Mouse (Mus musculus) midbrain, embryonic 15.5 days (tissue): ENCODE measurements at regions not wholly inside any gene's neighbourhood (a gene's known extent, or its start where the extent isn't known, plus 50 kb on each side); places are given as distances from the start of the nearest gene placed in this dataset.

ENCODE experiments used
- ATAC-seq: fragments of 200-750 bp; cut with Nextera tagmentation; replicated peaks from 2 replicates; pipeline ENCODE4 v1.8.0; 2017; ENCODE audit warnings: moderate TSS enrichment
- H3K27ac ChIP-seq: fragments of 300-500 bp; sonication (generic); 2 replicates; pipeline ENCODE4 v1.5.1; 2015; ENCODE audit warnings: mild to moderate bottlenecking, inconsistent platforms
- H3K27me3 ChIP-seq: fragments of 300-500 bp; sonication (generic); replicated peaks from 2 replicates; pipeline ENCODE4 v1.6.1; 2015; ENCODE audit warnings: inconsistent platforms
- H3K36me3 ChIP-seq: fragments of 300-500 bp; sonication (generic); replicated peaks from 2 replicates; pipeline ENCODE4 v1.6.1; 2015; ENCODE audit warnings: inconsistent platforms
- H3K4me1 ChIP-seq: fragments of 300-500 bp; sonication (generic); 2 replicates; pipeline ENCODE4 v1.6.1; 2015; ENCODE audit warnings: inconsistent platforms
- H3K4me2 ChIP-seq: fragments of 300-500 bp; sonication (generic); 2 replicates; pipeline ENCODE4 v1.6.1; 2015; ENCODE audit warnings: inconsistent platforms, mild to moderate bottlenecking, moderate library complexity
- H3K4me3 ChIP-seq: fragments of 300-500 bp; sonication (generic); 2 replicates; pipeline ENCODE4 v1.5.1; 2015; ENCODE audit warnings: mild to moderate bottlenecking, inconsistent platforms
- H3K9ac ChIP-seq: fragments of 300-500 bp; sonication (generic); 2 replicates; pipeline ENCODE4 v1.6.1; 2015; ENCODE audit warnings: mild to moderate bottlenecking, inconsistent platforms
- H3K9me3 ChIP-seq: fragments of 300-500 bp; sonication (generic); 2 replicates; pipeline ENCODE4 v1.6.1; 2016; ENCODE audit warnings: inconsistent platforms
- WGBS: fragments of 180-500 bp; shearing (Covaris S2); methylation state at CpG from one replicate; pipeline ENCODE4 v1.1.7; 2015; ENCODE audit warnings: mixed read lengths; 5-methylcytosine and 5-hydroxymethylcytosine counted together

- no peak overlapping the region for H3K4me2 ChIP-seq
- no peak overlapping the region for H3K27ac ChIP-seq
- H3K9me3 ChIP-seq, result no peaks in the 10 kb centered on the region
- no peaks in the 10 kb centered on the region for H3K27me3 ChIP-seq
- H3K9ac ChIP-seq, result no peak overlapping the region
- WGBS, result 19% methylated on average over 6 of the region's 6 CpGs
- H3K36me3 ChIP-seq, result no peaks in the 10 kb centered on the region
- ATAC-seq, result no peak
- H3K4me3 ChIP-seq, result no peak overlapping the region
- peaks cover 19% of the 10 kb centered on the region for H3K4me1 ChIP-seq
Observed at GRCm38 (mm10) chr11:82613503-82613902, 150.6 kb downstream of the Cct6b start.

GRCm38 (mm10) chr11:82612026-82612425 is 152.1 kb downstream of the Cct6b start:
- ATAC-seq, result no peak
- H3K36me3 ChIP-seq, result no peaks in the 10 kb centered on the region
- no peak overlapping the region for H3K27ac ChIP-seq
- H3K4me2 ChIP-seq, result no peak overlapping the region
- H3K27me3 ChIP-seq, result no peaks in the 10 kb centered on the region
- no peak overlapping the region for H3K9ac ChIP-seq
- no peak overlapping the region for H3K4me3 ChIP-seq
- H3K4me1 ChIP-seq, result peaks cover 8% of the 10 kb centered on the region
- no peaks in the 10 kb centered on the region for H3K9me3 ChIP-seq

DNA sequence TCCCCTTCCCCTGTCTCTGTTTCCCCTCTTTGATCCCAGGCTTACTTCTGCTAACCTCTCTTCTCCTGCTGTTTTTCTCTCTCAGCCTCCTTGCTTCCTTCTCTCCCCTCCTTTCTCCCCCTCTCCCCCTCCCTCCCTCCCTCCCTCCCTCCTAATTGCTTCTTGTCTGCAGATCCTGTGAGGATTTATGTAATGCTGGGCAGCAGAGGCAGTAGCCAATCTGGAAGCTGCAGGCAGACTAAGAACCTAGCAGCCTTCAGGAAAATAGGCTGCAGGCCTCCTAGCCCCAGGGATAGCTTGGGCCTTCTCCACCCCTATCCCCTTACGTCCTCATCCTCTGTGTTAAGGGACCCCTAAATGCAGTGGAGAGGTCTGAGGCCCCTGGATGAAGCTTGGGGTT is 155.2 kb downstream of the Cct6b start:
- no peak for ATAC-seq
- Histone ChIP-seq H3K4me1 (0 out of 2 replicates have a peak, but pooled peaks cover 2% of the 10 kb centered on the region), H3K9ac (no peak overlapping the region), H3K27me3 (no peaks in the 10 kb centered on the region), H3K4me2 (no peak overlapping the region), H3K27ac (no peak overlapping the region), H3K9me3 (no peaks in the 10 kb centered on the region), H3K4me3 (no peak overlapping the region), H3K36me3 (no peaks in the 10 kb centered on the region)
- 35% methylated on average over 1 of the region's 1 CpGs for WGBS

GRCm38 (mm10) chr11:82607661-82608060 is 156.5 kb downstream of the Cct6b start:
- Histone ChIP-seq H3K27me3 (no peaks in the 10 kb centered on the region), H3K36me3 (no peaks in the 10 kb centered on the region), H3K4me3 (no peak overlapping the region), H3K4me1 (peaks cover 10% of the 10 kb centered on the region), H3K9me3 (no peaks in the 10 kb centered on the region), H3K4me2 (no peak overlapping the region), H3K27ac (no peak overlapping the region), H3K9ac (no peak overlapping the region)
- no peak for ATAC-seq
- 80% methylated on average over 5 of the region's 5 CpGs for WGBS

DNA sequence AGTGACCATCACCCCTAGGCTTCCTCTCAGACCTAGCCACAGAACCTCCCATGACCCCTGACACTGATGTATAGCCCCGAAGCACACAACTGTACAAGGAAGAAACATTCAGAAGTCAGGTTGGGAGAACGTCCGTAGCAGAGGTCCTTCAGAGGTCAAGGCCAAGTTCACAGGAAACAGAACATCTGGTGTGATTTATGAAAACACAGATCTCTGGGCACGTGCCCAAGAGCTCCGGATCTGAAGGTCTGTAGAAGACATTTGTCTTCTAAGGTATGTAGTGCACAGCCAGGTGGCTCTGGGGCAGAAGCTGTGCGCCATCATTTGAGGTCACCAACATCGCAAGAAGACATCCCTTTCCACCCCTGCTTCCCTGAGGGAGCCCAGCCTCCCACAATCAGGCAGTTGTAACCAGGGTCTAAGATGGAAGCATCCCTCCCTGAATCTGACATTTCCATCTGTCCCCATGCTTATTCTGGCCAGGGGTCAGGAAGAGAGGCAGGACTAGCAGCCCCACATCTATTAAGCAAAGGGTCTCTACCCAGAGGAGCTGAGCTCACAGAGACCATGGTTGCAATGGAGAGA is 159.8 kb downstream of the Cct6b start:
- H3K9me3 ChIP-seq, result no peaks in the 10 kb centered on the region
- 87% methylated on average over 7 of the region's 7 CpGs for WGBS
- H3K27ac ChIP-seq, result no peak overlapping the region
- no peaks in the 10 kb centered on the region for H3K27me3 ChIP-seq
- no peaks in the 10 kb centered on the region for H3K36me3 ChIP-seq
- no peak overlapping the region for H3K4me3 ChIP-seq
- H3K4me2 ChIP-seq, result no peak overlapping the region
- H3K9ac ChIP-seq, result no peak overlapping the region
- peaks cover 23% of the 10 kb centered on the region for H3K4me1 ChIP-seq
- no peak for ATAC-seq

- Histone ChIP-seq H3K4me2 (0 out of 2 replicates have a peak overlapping the region, but pooled peaks have one; percentile 3), H3K4me1 (peaks cover 34% of the 10 kb centered on the region), H3K9ac (no peak overlapping the region), H3K4me3 (no peak overlapping the region), H3K27me3 (no peaks in the 10 kb centered on the region), H3K27ac (peak overlapping the region; percentile 28; the same call in 1 of the 2 replicates), H3K9me3 (no peaks in the 10 kb centered on the region), H3K36me3 (no peaks in the 10 kb centered on the region)
- 11% methylated on average over 11 of the region's 11 CpGs for WGBS
- ATAC-seq, result no peak
Observed at GRCm38 (mm10) chr11:82602818-82603217, 161.3 kb downstream of the Cct6b start.

GRCm38 (mm10) chr11:82602250-82602649 is 161.9 kb downstream of the Cct6b start:
- 0 out of 2 replicates have a peak overlapping the region, but pooled peaks have one; percentile 3 for H3K4me2 ChIP-seq
- no peaks in the 10 kb centered on the region for H3K9me3 ChIP-seq
- H3K27ac ChIP-seq, result no peak overlapping the region
- no peak overlapping the region for H3K9ac ChIP-seq
- H3K4me3 ChIP-seq, result no peak overlapping the region
- no peaks in the 10 kb centered on the region for H3K36me3 ChIP-seq
- H3K27me3 ChIP-seq, result no peaks in the 10 kb centered on the region
- H3K4me1 ChIP-seq, result peaks cover 35% of the 10 kb centered on the region
- WGBS, result 46% methylated on average over 2 of the region's 2 CpGs
- ATAC-seq, result no peak

GRCm38 (mm10) chr11:82600151-82600550 is 164.0 kb downstream of the Cct6b start:
- no peak for ATAC-seq
- 66% methylated on average over 9 of the region's 9 CpGs for WGBS
- H3K9ac ChIP-seq, result no peak overlapping the region
- H3K27ac ChIP-seq, result no peak overlapping the region
- H3K4me1 ChIP-seq, result peaks cover 35% of the 10 kb centered on the region
- no peak overlapping the region for H3K4me2 ChIP-seq
- no peaks in the 10 kb centered on the region for H3K36me3 ChIP-seq
- no peak overlapping the region for H3K4me3 ChIP-seq
- H3K9me3 ChIP-seq, result no peaks in the 10 kb centered on the region
- H3K27me3 ChIP-seq, result no peaks in the 10 kb centered on the region

GRCm38 (mm10) chr11:82597757-82598156 is 166.4 kb downstream of the Cct6b start:
- no peak overlapping the region for H3K9ac ChIP-seq
- H3K4me3 ChIP-seq, result no peak overlapping the region
- peaks cover 28% of the 10 kb centered on the region for H3K4me1 ChIP-seq
- H3K27ac ChIP-seq, result no peak overlapping the region
- no peaks in the 10 kb centered on the region for H3K9me3 ChIP-seq
- no peaks in the 10 kb centered on the region for H3K27me3 ChIP-seq
- no peaks in the 10 kb centered on the region for H3K36me3 ChIP-seq
- no peak overlapping the region for H3K4me2 ChIP-seq
- WGBS, result 34% methylated on average over 6 of the region's 6 CpGs
- ATAC-seq, result no peak

GRCm38 (mm10) chr11:82596801-82597200 is 167.3 kb downstream of the Cct6b start:
- no peaks in the 10 kb centered on the region for H3K36me3 ChIP-seq
- peaks cover 18% of the 10 kb centered on the region; the same call in 1 of the 2 replicates for H3K4me1 ChIP-seq
- H3K4me3 ChIP-seq, result no peak overlapping the region
- no peak overlapping the region for H3K9ac ChIP-seq
- 76% methylated on average over 3 of the region's 3 CpGs for WGBS
- no peak overlapping the region for H3K4me2 ChIP-seq
- H3K27me3 ChIP-seq, result no peaks in the 10 kb centered on the region
- ATAC-seq, result no peak
- no peaks in the 10 kb centered on the region for H3K9me3 ChIP-seq
- H3K27ac ChIP-seq, result no peak overlapping the region

DNA sequence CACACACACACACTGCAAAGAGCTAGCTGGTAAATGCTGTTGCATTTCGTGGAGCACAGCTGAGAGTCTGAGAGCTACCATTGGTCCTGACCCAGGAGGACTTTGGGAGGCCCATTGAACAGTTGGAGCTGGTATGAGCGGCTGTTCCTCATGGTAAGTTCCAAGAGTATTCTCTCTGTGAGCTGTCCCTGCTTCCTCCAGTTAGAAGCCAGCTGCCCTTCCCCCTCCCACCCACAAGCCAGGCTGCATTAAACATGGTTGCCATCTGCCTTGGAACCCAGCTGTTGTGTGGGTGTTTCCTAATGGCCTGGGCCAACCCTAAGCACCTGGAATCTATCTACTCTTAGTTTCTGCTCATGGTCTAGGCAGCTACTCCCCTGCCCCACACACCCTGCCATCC is 174.4 kb downstream of the Cct6b start:
- no peaks in the 10 kb centered on the region for H3K27me3 ChIP-seq
- no peaks in the 10 kb centered on the region for H3K36me3 ChIP-seq
- no peak overlapping the region for H3K4me3 ChIP-seq
- 85% methylated on average over 2 of the region's 2 CpGs for WGBS
- no peak overlapping the region for H3K9ac ChIP-seq
- no peak overlapping the region for H3K27ac ChIP-seq
- H3K4me2 ChIP-seq, result no peak overlapping the region
- no peaks in the 10 kb centered on the region for H3K9me3 ChIP-seq
- ATAC-seq, result no peak
- H3K4me1 ChIP-seq, result no peaks in the 10 kb centered on the region

GRCm38 (mm10) chr11:82588744-82589143 is 175.4 kb downstream of the Cct6b start:
- Histone ChIP-seq H3K4me1 (no peaks in the 10 kb centered on the region), H3K27me3 (no peaks in the 10 kb centered on the region), H3K9ac (no peak overlapping the region), H3K36me3 (no peaks in the 10 kb centered on the region), H3K9me3 (no peaks in the 10 kb centered on the region), H3K4me3 (no peak overlapping the region), H3K4me2 (no peak overlapping the region), H3K27ac (no peak overlapping the region)
- 89% methylated on average over 5 of the region's 5 CpGs for WGBS
- ATAC-seq, result no peak

DNA sequence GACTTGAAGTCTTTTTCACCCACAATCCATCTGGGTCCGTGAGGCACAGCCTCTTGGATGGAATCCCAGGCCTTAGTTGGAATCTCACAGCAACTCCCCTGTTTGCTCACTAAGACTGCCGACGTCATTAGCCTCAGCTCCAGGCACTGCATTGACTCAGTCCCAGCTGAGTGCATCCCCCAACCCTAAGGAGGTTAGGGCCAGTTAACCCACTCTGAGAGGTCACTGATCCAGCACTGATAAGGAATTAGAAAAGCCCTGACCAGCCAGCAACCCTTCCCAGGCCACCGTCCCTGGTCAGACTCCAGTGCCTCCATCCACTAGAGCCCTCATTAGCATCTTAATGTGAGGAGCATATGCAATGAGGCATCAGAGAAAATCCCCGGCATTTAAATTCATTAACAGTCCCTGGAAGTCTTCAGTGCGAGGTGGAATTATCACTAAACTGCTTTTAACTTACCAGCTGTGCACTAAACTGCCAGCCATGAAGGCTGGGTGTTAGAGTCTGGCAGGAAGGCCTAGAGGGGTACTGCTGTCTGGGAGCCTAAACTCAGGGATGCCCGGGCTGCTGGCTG is 184.2 kb downstream of the Cct6b start:
- Histone ChIP-seq H3K9me3 (no peaks in the 10 kb centered on the region), H3K27ac (peak overlapping the region; percentile 72), H3K9ac (no peak overlapping the region), H3K4me2 (no peak overlapping the region), H3K4me1 (peaks cover 13% of the 10 kb centered on the region), H3K36me3 (no peaks in the 10 kb centered on the region), H3K4me3 (no peak overlapping the region), H3K27me3 (no peaks in the 10 kb centered on the region)
- WGBS, result 5% methylated on average over 7 of the region's 7 CpGs
- peak; percentile 72; the same call in 1 of the 2 replicates for ATAC-seq
